Mouse (Mus musculus): ENCODE measurements at regions not wholly inside any gene's neighbourhood (a gene's known extent, or its start where the extent isn't known, plus 50 kb on each side); places are given as distances from the start of the nearest gene placed in this dataset.

DNA sequence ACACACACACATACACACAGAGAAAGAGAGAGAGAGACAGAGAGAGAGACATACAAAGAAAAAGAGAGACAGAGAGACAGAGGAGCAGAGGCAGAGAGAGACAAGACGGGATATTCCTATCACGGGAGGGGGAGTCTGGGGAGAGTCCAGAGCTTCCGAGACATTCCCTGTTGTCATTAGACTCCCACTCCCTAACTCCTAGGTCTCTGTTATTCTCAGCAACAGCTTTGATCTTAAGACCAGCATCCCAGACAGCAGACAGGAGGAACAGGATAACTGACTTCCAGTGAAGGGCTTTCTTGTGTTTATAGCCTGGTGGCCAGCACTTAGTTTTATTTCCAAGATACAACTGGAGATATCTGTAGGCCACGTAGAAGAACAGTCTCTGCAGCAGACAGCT is 99.6 kb upstream of the Osmr start:
- TF ChIP-seq CTCF (IDR thresholded peaks at IDR 0.05; ENCODE audit: low read depth) (no peak), EP300 (optimal IDR thresholded peaks at IDR 0.05) (no peak)
